Mouse (Mus musculus): ENCODE data around the gene Hist1h4c. TPM values are rescaled to one million over a fixed set of nuclear protein-coding genes. Genes with fewer than 3 reads are reported as not detected.
"Not testable (repeated sequence)": the region's sequence is repeated elsewhere in the genome, so short reads cannot be mapped to it uniquely, and the experiment has no call there.

Gene Hist1h4c
- 6.2 and 6.6 TPM in 2 replicates for polyA plus RNA-seq (2015; fragmentation: Nextera tagmentation; extraction: Ambion mirVana)

GRCm38 (mm10) chr13:23698300-23698693 lies at the start of gene Hist1h4c:
TSS of gene Hist1h4c (minus strand) at chr13:23698454.
- WGBS, result 0% methylated on average over 21 of the region's 22 CpGs

GRCm38 (mm10) chr13:23747892-23748288 lies 49.6 kb upstream of the Hist1h4c start:
- Histone ChIP-seq H3K4me1 (replicated peaks; ENCODE audit: control insufficient read depth, insufficient read depth, low read length) (peaks cover 14% of the 10 kb centered on the region), H3K9ac (ENCODE audit: low read length) (peak overlapping the region; percentile 55), H3K4me2 (ENCODE audit: low read depth, low read length) (peak overlapping the region; percentile 52), H3K27ac (ENCODE audit: low read length) (peak overlapping the region; percentile 99), H3K9me3 (ENCODE audit: control insufficient read depth, low read length) (no peaks in the 10 kb centered on the region), H3K27me3 (ENCODE audit: control insufficient read depth, insufficient read depth, low read depth, low read length) (no peaks in the 10 kb centered on the region), H3K4me3 (ENCODE audit: low read length) (no peak overlapping the region; the same call in 1 of the 2 replicates), H3K36me3 (ENCODE audit: control insufficient read depth, insufficient read depth, low read length) (no peaks in the 10 kb centered on the region)
- ATAC-seq (ENCODE audit: low read depth), result no peak
- WGBS, result 3% methylated on average over 4 of the region's 4 CpGs

More at GRCm38 (mm10) chr13:23698300-23698693, at the start of gene Hist1h4c:
- Histone ChIP-seq H3K36me3 (ENCODE audit: control insufficient read depth, insufficient read depth, low read length) (no peaks in the 10 kb centered on the region), H3K4me1 (replicated peaks; ENCODE audit: control insufficient read depth, insufficient read depth, low read length) (peaks cover 18% of the 10 kb centered on the region), H3K4me3 (ENCODE audit: low read length) (peak within 1 kb of the TSS; percentile 51), H3K9ac (ENCODE audit: low read length) (peak within 1 kb of the TSS; percentile 63), H3K27me3 (ENCODE audit: control insufficient read depth, insufficient read depth, low read depth, low read length) (no peaks in the 10 kb centered on the region), H3K4me2 (ENCODE audit: low read depth, low read length) (peak within 1 kb of the TSS; percentile 74), H3K9me3 (ENCODE audit: control insufficient read depth, low read length) (no peaks in the 10 kb centered on the region), H3K27ac (ENCODE audit: low read length) (peak within 1 kb of the TSS; percentile 91)
- ATAC-seq (ENCODE audit: low read depth), result peak; percentile 96

GRCm38 (mm10) chr13:23747081-23747891 lies 49.0 kb upstream of the Hist1h4c start:
- H3K4me1 ChIP-seq (replicated peaks; ENCODE audit: control insufficient read depth, insufficient read depth, low read length), result peaks cover 13% of the 10 kb centered on the region
- H3K9me3 ChIP-seq (ENCODE audit: control insufficient read depth, low read length), result no peaks in the 10 kb centered on the region
- H3K27ac ChIP-seq (ENCODE audit: low read length), result peak overlapping the region; percentile 99
- 3% methylated on average over 10 of the region's 13 CpGs for WGBS
- peak overlapping the region; percentile 52 for H3K4me3 ChIP-seq (ENCODE audit: low read length)
- H3K36me3 ChIP-seq (ENCODE audit: control insufficient read depth, insufficient read depth, low read length), result no peaks in the 10 kb centered on the region
- H3K4me2 ChIP-seq (ENCODE audit: low read depth, low read length), result peak overlapping the region; percentile 52
- peak overlapping the region; percentile 67 for H3K9ac ChIP-seq (ENCODE audit: low read length)
- peak; percentile 4; the same call in 1 of the 2 replicates for ATAC-seq (ENCODE audit: low read depth)
- H3K27me3 ChIP-seq (ENCODE audit: control insufficient read depth, insufficient read depth, low read depth, low read length), result no peaks in the 10 kb centered on the region

GRCm38 (mm10) chr13:23746201-23747080 lies 48.2 kb upstream of the Hist1h4c start, which contains the start of gene Hist1h2bb:
TSS of gene Hist1h2bb (plus strand) at chr13:23746734.
- under 1% methylated on average over 38 of the region's 58 CpGs for whole genome bisulfite sequencing
- peak within 1 kb of the TSS; percentile 99 for H3K27ac ChIP-seq (ENCODE audit: low read length)
- ATAC-seq (ENCODE audit: low read depth), result peak; percentile 92
- H3K4me1 ChIP-seq (replicated peaks; ENCODE audit: control insufficient read depth, insufficient read depth, low read length), result peaks cover 15% of the 10 kb centered on the region
- H3K4me2 ChIP-seq (ENCODE audit: low read depth, low read length), result peak within 1 kb of the TSS; percentile 63
- peak within 1 kb of the TSS; percentile 52 for H3K4me3 ChIP-seq (ENCODE audit: low read length)
- H3K9me3 ChIP-seq (ENCODE audit: control insufficient read depth, low read length); H3K36me3 ChIP-seq (ENCODE audit: control insufficient read depth, insufficient read depth, low read length); H3K27me3 ChIP-seq (ENCODE audit: control insufficient read depth, insufficient read depth, low read depth, low read length): not testable (repeated sequence)
- peak within 1 kb of the TSS; percentile 75 for H3K9ac ChIP-seq (ENCODE audit: low read length)

- Histone ChIP-seq H3K4me1 (replicated peaks; ENCODE audit: control insufficient read depth, insufficient read depth, low read length) (peaks cover 15% of the 10 kb centered on the region), H3K36me3 (ENCODE audit: control insufficient read depth, insufficient read depth, low read length) (no peaks in the 10 kb centered on the region), H3K9me3 (ENCODE audit: control insufficient read depth, low read length) (no peaks in the 10 kb centered on the region), H3K9ac (ENCODE audit: low read length) (peak within 1 kb of the TSS; percentile 75), H3K27ac (ENCODE audit: low read length) (peak within 1 kb of the TSS; percentile 99), H3K4me3 (ENCODE audit: low read length) (peak within 1 kb of the TSS; percentile 52), H3K27me3 (ENCODE audit: control insufficient read depth, insufficient read depth, low read depth, low read length) (no peaks in the 10 kb centered on the region), H3K4me2 (ENCODE audit: low read depth, low read length) (peak within 1 kb of the TSS; percentile 63)
- ATAC-seq (ENCODE audit: low read depth), result peak; percentile 69
- WGBS, result under 1% methylated on average over 23 of the region's 28 CpGs
Observed at GRCm38 (mm10) chr13:23745381-23746161, 47.3 kb upstream of the Hist1h4c start, which contains the start of gene Hist1h3c. TSS of gene Hist1h3c (minus strand) at chr13:23745602.

GRCm38 (mm10) chr13:23744421-23745380 lies 46.4 kb upstream of the Hist1h4c start:
- no peaks in the 10 kb centered on the region for H3K36me3 ChIP-seq (ENCODE audit: control insufficient read depth, insufficient read depth, low read length)
- ATAC-seq (ENCODE audit: low read depth), result no peak
- peaks cover 19% of the 10 kb centered on the region for H3K4me1 ChIP-seq (replicated peaks; ENCODE audit: control insufficient read depth, insufficient read depth, low read length)
- H3K4me2 ChIP-seq (ENCODE audit: low read depth, low read length), result peak overlapping the region; percentile 63
- WGBS, result 1% methylated on average over 13 of the region's 36 CpGs
- H3K27me3 ChIP-seq (ENCODE audit: control insufficient read depth, insufficient read depth, low read depth, low read length), result no peaks in the 10 kb centered on the region
- H3K27ac ChIP-seq (ENCODE audit: low read length), result peak overlapping the region; percentile 82
- H3K9me3 ChIP-seq (ENCODE audit: control insufficient read depth, low read length), result no peaks in the 10 kb centered on the region
- peak overlapping the region; percentile 72 for H3K9ac ChIP-seq (ENCODE audit: low read length)
- H3K4me3 ChIP-seq (ENCODE audit: low read length), result peak overlapping the region; percentile 52

- Histone ChIP-seq H3K9me3 (ENCODE audit: control insufficient read depth, low read length) (no peaks in the 10 kb centered on the region), H3K36me3 (ENCODE audit: control insufficient read depth, insufficient read depth, low read length) (no peaks in the 10 kb centered on the region), H3K4me2 (ENCODE audit: low read depth, low read length) (peak overlapping the region; percentile 63), H3K9ac (ENCODE audit: low read length) (peak overlapping the region; percentile 72), H3K27me3 (ENCODE audit: control insufficient read depth, insufficient read depth, low read depth, low read length) (no peaks in the 10 kb centered on the region), H3K4me1 (replicated peaks; ENCODE audit: control insufficient read depth, insufficient read depth, low read length) (peaks cover 19% of the 10 kb centered on the region), H3K27ac (ENCODE audit: low read length) (peak overlapping the region; percentile 82), H3K4me3 (ENCODE audit: low read length) (peak overlapping the region; percentile 52)
- WGBS, result 15% methylated on average over 4 of the region's 4 CpGs
- no peak for ATAC-seq (ENCODE audit: low read depth)
Observed at GRCm38 (mm10) chr13:23743963-23744362, 45.7 kb upstream of the Hist1h4c start.

GRCm38 (mm10) chr13:23743215-23743614 lies 45.0 kb upstream of the Hist1h4c start:
- H3K4me1 ChIP-seq (replicated peaks; ENCODE audit: control insufficient read depth, insufficient read depth, low read length), result peaks cover 16% of the 10 kb centered on the region
- H3K9ac ChIP-seq (ENCODE audit: low read length), result no peak overlapping the region
- H3K9me3 ChIP-seq (ENCODE audit: control insufficient read depth, low read length), result no peaks in the 10 kb centered on the region
- H3K27ac ChIP-seq (ENCODE audit: low read length), result no peak overlapping the region
- no peak overlapping the region for H3K4me3 ChIP-seq (ENCODE audit: low read length)
- no peaks in the 10 kb centered on the region for H3K27me3 ChIP-seq (ENCODE audit: control insufficient read depth, insufficient read depth, low read depth, low read length)
- no peaks in the 10 kb centered on the region for H3K36me3 ChIP-seq (ENCODE audit: control insufficient read depth, insufficient read depth, low read length)
- WGBS, result 73% methylated on average over 5 of the region's 5 CpGs
- no peak overlapping the region for H3K4me2 ChIP-seq (ENCODE audit: low read depth, low read length)
- ATAC-seq (ENCODE audit: low read depth), result no peak
